Mouse (Mus musculus): ENCODE data around the gene Ccnb2.

DNA sequence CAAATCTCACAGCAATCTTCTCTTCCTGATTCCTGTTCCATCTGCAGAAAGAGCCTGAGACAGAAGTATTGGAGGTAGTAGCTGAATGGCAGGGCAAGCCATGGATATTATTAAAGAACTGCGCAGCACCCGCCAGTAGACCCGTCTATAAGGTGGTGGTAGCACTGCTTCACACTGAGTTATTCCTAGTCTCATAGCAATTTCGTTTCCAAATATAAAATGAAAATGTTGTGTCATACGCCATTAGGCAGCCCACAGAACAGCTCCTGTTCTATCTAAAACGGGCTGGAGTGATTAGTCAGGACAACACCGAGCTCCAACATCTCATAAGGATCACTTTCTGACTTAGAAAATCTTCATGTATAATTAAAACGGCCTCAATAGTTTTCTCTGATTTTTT, 56.6 kb downstream of the Ccnb2 start:
- no peak for TF ChIP-seq EP300 (IDR thresholded peaks at IDR 0.05)
- TF ChIP-seq CTCF (IDR thresholded peaks at IDR 0.05): no peak
